33 mouse cellular contexts compared by ENCODE assay signal in genomic region chr1:32309074-32309473, GRCm38 (mm10).
"Had no signal": no experiment of that assay in that cellular context is flagged by ENCODE, and none has a peak within 500 bp of the region (broad histone marks: within the 10 kb centered on the region; RNA-seq: fewer than 3 reads in every experiment).

No protein-coding gene starts in this region.

- H3K9ac ChIP-seq: limb, embryonic 12.5 days; limb, embryonic 13.5 days; limb, embryonic 15.5 days; liver, embryonic 12.5 days; liver, embryonic 13.5 days; liver, embryonic 14.5 days; liver, embryonic 15.5 days; liver, postnatal 0 days; lung, embryonic 14.5 days; lung, embryonic 15.5 days; midbrain, embryonic 12.5 days; midbrain, embryonic 13.5 days; midbrain, embryonic 15.5 days; neural tube, embryonic 12.5 days; neural tube, embryonic 13.5 days had no signal

- H3K9me3 ChIP-seq: limb, embryonic 10.5 days; limb, embryonic 12.5 days; limb, embryonic 13.5 days; limb, embryonic 15.5 days; liver, embryonic 12.5 days; liver, embryonic 13.5 days; liver, embryonic 15.5 days; lung, embryonic 15.5 days; megakaryocyte, embryonic 14.5 days; midbrain, embryonic 10.5 days; midbrain, embryonic 12.5 days; midbrain, embryonic 13.5 days; midbrain, embryonic 15.5 days; neural tube, embryonic 12.5 days; neural tube, embryonic 13.5 days had no signal

- H3K27me3 ChIP-seq: limb, embryonic 12.5 days; limb, embryonic 13.5 days; limb, embryonic 15.5 days; liver, embryonic 12.5 days; liver, embryonic 13.5 days; liver, embryonic 15.5 days; lung, embryonic 15.5 days; megakaryocyte, embryonic 14.5 days; midbrain, embryonic 12.5 days; midbrain, embryonic 13.5 days; midbrain, embryonic 15.5 days; neural tube, embryonic 12.5 days; neural tube, embryonic 13.5 days had no signal

- H3K4me2 ChIP-seq: limb, embryonic 12.5 days; limb, embryonic 13.5 days; limb, embryonic 15.5 days; liver, embryonic 11.5 days; liver, embryonic 12.5 days; liver, embryonic 13.5 days; liver, embryonic 15.5 days; lung, embryonic 14.5 days; lung, embryonic 15.5 days; midbrain, embryonic 11.5 days; midbrain, embryonic 12.5 days; midbrain, embryonic 13.5 days; midbrain, embryonic 15.5 days; neural tube, embryonic 12.5 days; neural tube, embryonic 13.5 days had no signal

- ATAC-seq: liver, embryonic 12.5 days; liver, postnatal 0 days; lung, postnatal 0 days; midbrain, embryonic 13.5 days; midbrain, embryonic 15.5 days; midbrain, embryonic 16.5 days had no signal

- H3K36me3 ChIP-seq: limb, embryonic 10.5 days; limb, embryonic 12.5 days; limb, embryonic 13.5 days; limb, embryonic 15.5 days; liver, embryonic 12.5 days; liver, embryonic 13.5 days; liver, embryonic 15.5 days; lung, embryonic 15.5 days; midbrain, embryonic 10.5 days; midbrain, embryonic 12.5 days; midbrain, embryonic 13.5 days; midbrain, embryonic 15.5 days; neural tube, embryonic 12.5 days; neural tube, embryonic 13.5 days had no signal

- H3K4me1 ChIP-seq: limb, embryonic 10.5 days; limb, embryonic 12.5 days; limb, embryonic 13.5 days; limb, embryonic 15.5 days; liver, embryonic 12.5 days; liver, embryonic 13.5 days; liver, embryonic 15.5 days; lung, embryonic 15.5 days; megakaryocyte, embryonic 14.5 days; midbrain, embryonic 10.5 days; midbrain, embryonic 12.5 days; midbrain, embryonic 13.5 days; midbrain, embryonic 15.5 days; neural tube, embryonic 12.5 days; neural tube, embryonic 13.5 days had no signal

- H3K4me3 ChIP-seq: limb, embryonic 10.5 days; limb, embryonic 12.5 days; limb, embryonic 13.5 days; limb, embryonic 15.5 days; liver, embryonic 12.5 days; liver, embryonic 13.5 days; liver, embryonic 15.5 days; lung, embryonic 15.5 days; megakaryocyte, embryonic 14.5 days; midbrain, embryonic 10.5 days; midbrain, embryonic 12.5 days; midbrain, embryonic 13.5 days; midbrain, embryonic 15.5 days; myocyte; neural tube, embryonic 12.5 days; neural tube, embryonic 13.5 days had no signal

- DNase-seq: left cerebral cortex, postnatal 4 days; liver; liver, embryonic 13.5 days; liver, postnatal 0 days; lung, adult 18-20 months; lung, adult 2 months; lung, postnatal 10 days; lung, postnatal 14 days; lung, postnatal 36 days; lung, postnatal 4 days; midbrain, embryonic 14.5 days had no signal

- H3K27ac ChIP-seq: limb, embryonic 10.5 days; limb, embryonic 12.5 days; limb, embryonic 13.5 days; limb, embryonic 15.5 days; liver, embryonic 12.5 days; liver, embryonic 13.5 days; liver, embryonic 14.5 days; liver, embryonic 15.5 days; lung, embryonic 15.5 days; macrophage; midbrain, embryonic 10.5 days; midbrain, embryonic 12.5 days; midbrain, embryonic 13.5 days; midbrain, embryonic 15.5 days; neural tube, embryonic 12.5 days; neural tube, embryonic 13.5 days had no signal
